Mouse (Mus musculus) adrenal gland, postnatal 25 days (tissue): ENCODE data around the gene Ifi208. TPM values are rescaled to one million over a fixed set of nuclear protein-coding genes. Genes with fewer than 3 reads are reported as not detected.
"Not testable (repeated sequence)": the region's sequence is repeated elsewhere in the genome, so short reads cannot be mapped to it uniquely, and the experiment has no call there.

Source experiments
- DNase-seq: peaks from one replicate; pipeline ENCODE4 v3.0.0; 2021; ENCODE audit warnings: mixed read lengths
- long read RNA-seq: library from polyadenylated mRNA; stranded (forward); transcript quantifications from one replicate; pipeline ENCODE4 v2.0.0, GENCODE M21; 2021
- microRNA-seq, 2 experiments: library from miRNA; unstranded; fragments of <30 nt; microRNA quantifications; one replicate each; pipeline ENCODE4 v1.2.0; 2021
- total RNA-seq: library from RNA; stranded (reverse); gene quantifications from 2 replicates; pipeline ENCODE4 v1.2.3, GENCODE M21; 2021

Gene Ifi208
- 0.76 and 1.2 TPM in 2 replicates for total RNA-seq
- long read RNA-seq: 0 reads

DNA sequence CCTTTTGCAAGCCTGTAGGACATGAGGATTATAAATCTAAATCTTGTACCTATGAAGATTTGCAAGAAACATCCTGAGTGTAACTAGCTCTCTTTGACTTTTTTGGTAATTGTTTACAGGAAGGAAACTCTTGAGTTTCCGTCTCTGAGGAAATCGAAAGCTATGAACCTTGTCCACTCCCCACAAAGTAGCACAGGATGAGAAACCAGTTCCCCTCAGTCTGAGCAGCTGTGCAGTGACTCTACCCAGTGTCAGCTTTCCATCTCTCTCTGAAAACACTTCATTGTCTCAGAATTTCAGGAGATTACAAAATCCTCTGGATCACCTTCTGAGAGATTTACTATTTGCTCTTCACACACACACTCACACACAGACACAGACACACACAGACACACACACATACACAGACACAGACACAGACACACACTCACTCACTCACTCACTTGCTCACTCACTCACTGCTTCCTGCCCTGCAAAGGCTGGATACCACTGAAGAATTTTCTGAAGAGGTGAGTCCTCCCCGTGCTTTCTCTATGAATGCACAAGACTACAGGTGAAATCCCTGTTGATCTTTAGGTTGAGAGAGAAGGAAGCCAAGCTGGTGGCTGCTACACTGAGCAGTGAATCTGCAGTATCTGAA lies at the start of gene Ifi208:
Gene Ifi208, plus strand, starts transcription at position 218 of the 640 bp plus-strand sequence.
- not testable (repeated sequence) for DNase-seq

- no peak for DNase-seq
Measured at GRCm38 (mm10) chr1:173624052-173624451, 49.4 kb upstream of the Ifi208 start.

GRCm38 (mm10) chr1:173626686-173627085 lies 46.8 kb upstream of the Ifi208 start:
- no peak for DNase-seq

DNA sequence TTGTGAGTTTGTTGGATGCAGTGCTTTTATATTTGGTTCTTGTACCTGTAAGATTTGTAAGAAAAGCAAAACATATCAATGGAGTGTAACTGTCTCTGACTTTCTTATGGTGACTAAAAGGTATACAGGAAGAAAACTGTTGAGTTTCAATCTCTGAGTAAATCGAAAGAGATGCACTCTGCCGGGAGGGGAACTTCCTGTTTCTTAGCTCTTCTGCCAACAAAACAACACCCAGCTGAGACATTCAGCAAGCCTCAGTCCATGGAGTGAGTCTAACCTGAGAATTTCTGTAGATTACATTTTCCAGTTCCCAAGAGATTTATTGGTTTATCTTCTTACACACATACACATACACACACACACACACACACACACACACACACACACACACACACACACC lies 42.9 kb upstream of the Ifi208 start, which contains the start of gene Ifi209:
Gene Ifi209, plus strand, starts transcription at position 296 of the 400 bp plus-strand sequence.
- DNase-seq: not testable (repeated sequence)

GRCm38 (mm10) chr1:173633969-173634645 lies 39.4 kb upstream of the Ifi208 start:
- no peak for DNase-seq

GRCm38 (mm10) chr1:173645393-173645792 lies 28.1 kb upstream of the Ifi208 start:
- no peak for DNase-seq

- no peak for DNase-seq
Measured at GRCm38 (mm10) chr1:173657973-173658372, 15.5 kb upstream of the Ifi208 start.

- DNase-seq: not testable (repeated sequence)
Measured at GRCm38 (mm10) chr1:173678605-173679004, 5.1 kb downstream of the Ifi208 start.

DNA sequence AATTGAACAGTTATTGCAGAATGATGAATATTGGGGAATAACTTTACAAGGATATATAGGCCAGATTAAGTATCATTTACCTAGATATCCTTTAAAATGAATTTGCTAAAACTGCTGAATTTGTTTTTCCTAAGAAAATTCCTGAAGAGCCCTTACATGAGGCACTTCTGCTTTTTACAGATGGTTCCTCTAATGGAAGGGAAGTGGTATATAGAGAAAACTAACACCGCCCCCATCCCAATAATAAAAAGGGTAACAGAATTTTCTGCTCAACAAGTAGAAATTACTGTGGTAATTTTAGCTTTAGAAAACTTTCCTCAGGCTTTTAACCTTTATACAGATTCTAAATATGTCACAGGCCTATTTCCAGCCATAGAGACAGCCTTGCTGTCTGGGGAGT lies 20.8 kb downstream of the Ifi208 start:
- DNase-seq: no peak

DNA sequence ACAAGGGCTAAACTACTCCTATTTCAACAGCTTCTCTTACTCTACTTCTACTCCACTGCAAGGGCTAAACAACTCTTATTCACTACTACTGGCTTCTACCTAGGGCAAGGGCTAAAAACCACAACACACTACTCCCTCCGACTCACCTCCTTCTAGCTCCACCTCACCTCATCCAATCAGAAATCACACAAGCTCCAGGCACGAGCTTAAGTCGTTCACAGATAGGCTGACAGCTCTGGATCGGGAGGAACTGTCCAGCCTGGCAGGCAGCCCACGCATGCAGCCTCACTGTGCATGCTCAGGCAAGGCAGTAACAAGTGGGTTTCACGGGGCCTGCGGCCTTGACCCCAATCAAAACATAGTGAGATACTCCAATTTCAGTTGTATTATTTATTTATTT lies 59.7 kb downstream of the Ifi208 start:
- peak; percentile 9 for DNase-seq

GRCm38 (mm10) chr1:173735015-173735414 lies 61.5 kb downstream of the Ifi208 start:
- DNase-seq: not testable (repeated sequence)

GRCm38 (mm10) chr1:173736986-173737385 lies 63.5 kb downstream of the Ifi208 start:
- no peak for DNase-seq

GRCm38 (mm10) chr1:173740537-173740936 lies 67.1 kb downstream of the Ifi208 start:
- no peak for DNase-seq

DNA sequence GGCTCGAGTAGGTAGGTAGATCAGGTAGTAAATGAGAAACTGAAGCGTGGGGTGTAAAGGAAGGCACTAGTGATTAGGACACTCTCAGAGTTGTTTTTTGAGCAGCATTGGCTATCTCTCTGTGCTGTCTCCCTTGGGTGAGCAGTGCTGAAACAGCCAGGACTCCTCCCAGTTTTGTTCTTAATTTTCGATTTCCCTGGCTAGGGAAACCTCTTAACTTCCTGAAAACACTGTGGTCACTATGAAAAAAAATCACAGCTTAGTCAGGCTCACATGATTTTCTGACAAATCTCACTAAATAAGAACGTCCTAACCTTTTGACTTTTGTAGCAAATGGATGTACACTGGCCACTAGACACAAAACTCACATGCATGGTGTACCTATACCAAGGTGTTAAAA lies 68.2 kb downstream of the Ifi208 start, which contains the start of gene Ifi207:
Gene Ifi207, minus strand, starts transcription at position 92 of the 400 bp plus-strand sequence.
- DNase-seq: no peak

DNA sequence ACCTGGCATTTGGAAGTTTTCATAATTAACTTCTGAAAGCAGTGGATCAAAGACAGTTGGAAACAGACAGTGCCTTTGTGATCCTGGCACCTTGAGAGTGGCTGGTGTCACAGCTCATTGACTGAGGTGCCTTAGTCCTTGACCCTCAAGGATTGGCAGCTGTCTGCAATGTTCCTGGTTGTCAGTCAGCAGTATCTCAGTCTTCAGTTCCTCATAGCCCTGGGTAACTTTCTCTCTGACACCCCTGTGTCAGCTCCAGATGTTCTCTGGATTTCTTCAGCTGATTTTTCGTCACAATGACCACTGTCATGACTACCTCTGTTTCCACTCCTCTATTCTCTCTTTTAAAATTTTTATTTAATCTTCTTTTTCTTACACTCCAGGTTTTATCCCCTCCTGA lies 68.8 kb downstream of the Ifi208 start:
- DNase-seq: no peak

Small RNA genes within 50 kb of the gene (microRNA-seq; reads per million reads assigned to microRNA genes)
- gene Gm44339: 0 reads per million in 2 experiments

Other genes starting within 250 kb of the Ifi208 start
- 0.55 and 1.0 TPM in 2 replicates for gene Ifi206, start 182.6 kb upstream of the Ifi208 start, total RNA-seq
- 0.12 TPM in 1 of 2 replicates, not detected in the other for gene Ifi214, start 137.7 kb upstream of the Ifi208 start, total RNA-seq
- gene Ifi213, start 74.4 kb upstream of the Ifi208 start, total RNA-seq: 0.97 and 1.7 TPM in 2 replicates
- 0.33 and 0.70 TPM in 2 replicates for gene Ifi209, start 42.8 kb upstream of the Ifi208 start, total RNA-seq
- 2.2 and 2.4 TPM in 2 replicates for gene Ifi207, start 68.1 kb downstream of the Ifi208 start, total RNA-seq
- gene Ifi204, start 93.3 kb downstream of the Ifi208 start, total RNA-seq: 2.7 and 3.4 TPM in 2 replicates
- gene Ifi211, start 239.4 kb downstream of the Ifi208 start, total RNA-seq: 0.97 TPM in 1 of 2 replicates, not detected in the other